In the genomic region with DNA sequence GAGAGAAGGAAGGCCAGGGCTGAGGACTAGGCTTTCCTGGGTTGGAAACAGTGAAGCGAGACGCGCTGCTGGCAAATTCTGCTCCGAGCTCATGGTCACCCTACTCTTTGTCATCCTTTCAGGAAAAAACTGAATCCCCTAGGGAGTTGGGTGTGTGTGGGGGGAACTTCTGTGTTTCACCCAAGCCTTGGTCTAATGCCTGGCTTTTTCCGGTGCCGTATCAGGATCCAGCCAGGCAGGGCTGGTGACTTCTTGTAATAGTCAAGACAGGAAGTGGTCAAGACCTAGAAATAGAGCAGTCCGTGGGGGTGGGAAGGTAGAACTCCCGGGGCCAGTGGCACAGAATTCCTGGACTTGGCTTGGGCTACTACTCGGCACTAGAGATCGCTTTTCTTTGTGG, we compare ENCODE assay signal across 20 mouse cellular contexts. TPM values are rescaled to one million over a fixed set of nuclear protein-coding genes. Genes with fewer than 3 reads are reported as not detected.
A peak's percentile ranks its signal among the peaks of the same experiment; 100 is the strongest.
DNase-seq lines count a peak whose midpoint lies in the region; ATAC-seq and TF ChIP-seq lines count a peak whose summit lies in the region.
"Had no signal": no experiment of that assay in that cellular context is flagged by ENCODE, and none has a peak within 500 bp of the region (broad histone marks: within the 10 kb centered on the region; RNA-seq: fewer than 3 reads in every experiment).

No protein-coding gene starts in this region.

- no peaks in the 10 kb centered on the region for H3K36me3 ChIP-seq in heart, embryonic 12.5 days
- no peaks in the 10 kb centered on the region for H3K36me3 ChIP-seq in liver, embryonic 11.5 days (ENCODE audit: control insufficient read depth, insufficient read depth, low read length)
- no peaks in the 10 kb centered on the region for H3K36me3 ChIP-seq in splenic B cell, adult 2 months (ENCODE audit: control insufficient read depth, insufficient read depth, low read length, poor library complexity, severe bottlenecking)
- no peaks in the 10 kb centered on the region for H3K36me3 ChIP-seq in hindbrain, embryonic 11.5 days (ENCODE audit: control insufficient read depth, insufficient read depth, low read length)
- H3K36me3 ChIP-seq: embryonic facial prominence, embryonic 15.5 days; hindbrain, embryonic 13.5 days; midbrain, embryonic 10.5 days; stomach, embryonic 15.5 days had no signal

- no peak for DNase-seq in heart, adult 9 months (ENCODE audit: low spot score in 2 of 2)
- DNase-seq in layer of hippocampus, adult 9-11 months = peak; percentile 51
- DNase-seq in layer of hippocampus, adult 18-20 months (ENCODE audit: low spot score in 2 of 2) = no peak
- no peak for DNase-seq in liver, embryonic 11.5 days (ENCODE audit: low spot score)
- peak; percentile 43 for DNase-seq in splenic B cell, adult 2 months (ENCODE audit: low read depth, low spot score)
- no peak for DNase-seq in layer of hippocampus, adult 2 months (ENCODE audit: low spot score in 2 of 2)
- DNase-seq in hindbrain, embryonic 11.5 days (ENCODE audit: low spot score) = no peak
- DNase-seq: adrenal gland, postnatal 25 days; cerebellum, postnatal 25 days; forebrain, postnatal 0 days; gastrocnemius, postnatal 14 days; lung, adult 18-20 months; thymus, postnatal 36 days had no signal

- H3K27me3 ChIP-seq in heart, embryonic 12.5 days (replicated peaks) = no peaks in the 10 kb centered on the region
- H3K27me3 ChIP-seq in liver, embryonic 11.5 days (replicated peaks; ENCODE audit: control insufficient read depth, insufficient read depth, low read length) = no peaks in the 10 kb centered on the region
- H3K27me3 ChIP-seq in splenic B cell, adult 2 months (ENCODE audit: control insufficient read depth, insufficient read depth, low read length, poor library complexity, severe bottlenecking) = no peaks in the 10 kb centered on the region
- H3K27me3 ChIP-seq in hindbrain, embryonic 11.5 days (ENCODE audit: control insufficient read depth, insufficient read depth, low read length) = no peaks in the 10 kb centered on the region
- H3K27me3 ChIP-seq: embryonic facial prominence, embryonic 15.5 days; hindbrain, embryonic 13.5 days; stomach, embryonic 15.5 days had no signal

- no peaks in the 10 kb centered on the region for H3K9me3 ChIP-seq in heart, embryonic 12.5 days (replicated peaks)
- no peaks in the 10 kb centered on the region for H3K9me3 ChIP-seq in liver, embryonic 11.5 days (ENCODE audit: control insufficient read depth, low read length)
- no peaks in the 10 kb centered on the region for H3K9me3 ChIP-seq in hindbrain, embryonic 11.5 days (ENCODE audit: control insufficient read depth, low read length)
- H3K9me3 ChIP-seq: embryonic facial prominence, embryonic 15.5 days; hindbrain, embryonic 13.5 days; midbrain, embryonic 10.5 days; stomach, embryonic 15.5 days had no signal

- ATAC-seq in heart, embryonic 12.5 days (ENCODE audit: insufficient number of reproducible peaks, low FRiP score) = 0 out of 2 replicates have a peak, but pooled peaks have one; percentile 45
- peak; percentile 23; the same call in 1 of the 2 replicates for ATAC-seq in liver, embryonic 11.5 days (replicated peaks; ENCODE audit: low FRiP score)
- no peak for ATAC-seq in hindbrain, embryonic 11.5 days (ENCODE audit: low FRiP score)
- ATAC-seq: CD4-positive, CD25-positive, alpha-beta regulatory T cell, adult 4 months; forebrain, postnatal 0 days had no signal

- TF ChIP-seq CTCF in layer of hippocampus, adult 2 months (conservative IDR thresholded peaks at IDR 0.05) = no peak

- H3K9ac ChIP-seq in heart, embryonic 12.5 days = no peak overlapping the region
- no peak overlapping the region for H3K9ac ChIP-seq in liver, embryonic 11.5 days (ENCODE audit: low read depth, low read length)
- H3K9ac ChIP-seq in hindbrain, embryonic 11.5 days (ENCODE audit: low read depth, low read length) = no peak overlapping the region
- H3K9ac ChIP-seq: embryonic facial prominence, embryonic 15.5 days; forebrain, postnatal 0 days; hindbrain, embryonic 13.5 days; stomach, embryonic 15.5 days had no signal

- WGBS in heart, embryonic 12.5 days = 45% methylated on average over 10 of the region's 10 CpGs
- 27% methylated on average over 10 of the region's 10 CpGs for WGBS in liver, embryonic 11.5 days
- WGBS in hindbrain, embryonic 11.5 days = 80% methylated on average over 10 of the region's 10 CpGs

- no peak overlapping the region for H3K27ac ChIP-seq in heart, embryonic 12.5 days (ENCODE audit: poor library complexity, severe bottlenecking)
- H3K27ac ChIP-seq in liver, embryonic 11.5 days (ENCODE audit: low read depth, low read length) = no peak overlapping the region
- H3K27ac ChIP-seq in layer of hippocampus, adult 2 months = no peak overlapping the region
- H3K27ac ChIP-seq in hindbrain, embryonic 11.5 days (ENCODE audit: low read depth, low read length) = no peak overlapping the region
- H3K27ac ChIP-seq: embryonic facial prominence, embryonic 15.5 days; hindbrain, embryonic 13.5 days; kidney, postnatal 0 days; midbrain, embryonic 10.5 days; stomach, embryonic 15.5 days had no signal

- H3K4me1 ChIP-seq in heart, embryonic 12.5 days (replicated peaks) = peaks cover 11% of the 10 kb centered on the region
- H3K4me1 ChIP-seq in liver, embryonic 11.5 days (replicated peaks; ENCODE audit: control insufficient read depth, insufficient read depth, low read length) = 0 out of 2 replicates have a peak, but pooled peaks cover 3% of the 10 kb centered on the region
- H3K4me1 ChIP-seq in hindbrain, embryonic 11.5 days (replicated peaks; ENCODE audit: control insufficient read depth, insufficient read depth, low read length) = no peaks in the 10 kb centered on the region
- H3K4me1 ChIP-seq: hindbrain, embryonic 13.5 days; stomach, embryonic 15.5 days had no signal

- H3K4me2 ChIP-seq in heart, embryonic 12.5 days = no peak overlapping the region
- no peak overlapping the region for H3K4me2 ChIP-seq in liver, embryonic 11.5 days
- H3K4me2 ChIP-seq in hindbrain, embryonic 11.5 days (replicated peaks; ENCODE audit: low read depth, low read length) = no peak overlapping the region
- H3K4me2 ChIP-seq: embryonic facial prominence, embryonic 15.5 days; hindbrain, embryonic 13.5 days; stomach, embryonic 15.5 days had no signal

- no peak overlapping the region for H3K4me3 ChIP-seq in heart, embryonic 12.5 days
- no peak overlapping the region for H3K4me3 ChIP-seq in liver, embryonic 11.5 days (ENCODE audit: low read depth, low read length)
- H3K4me3 ChIP-seq in layer of hippocampus, adult 2 months = no peak overlapping the region
- H3K4me3 ChIP-seq in hindbrain, embryonic 11.5 days (ENCODE audit: low read depth, low read length) = no peak overlapping the region
- H3K4me3 ChIP-seq: embryonic facial prominence, embryonic 15.5 days; hindbrain, embryonic 13.5 days; midbrain, embryonic 10.5 days; stomach, embryonic 15.5 days had no signal

RNA-seq across cellular contexts. Expression of gene Itgb3, which starts 11.4 kb away (rescaled TPM):
- 9.6 and 11.9 TPM in 2 replicates for polyA plus RNA-seq in heart, embryonic 12.5 days (2016; fragmentation: Nextera tagmentation; extraction: Ambion mirVana)
- total RNA-seq in layer of hippocampus, adult 18-20 months (2021) = 1 to 10 TPM; 1.1 to 1.2 TPM
- 16.2 and 16.4 TPM in 2 replicates for polyA plus RNA-seq in liver, embryonic 11.5 days (2014; fragmentation: Nextera tagmentation; extraction: Ambion mirVana)
- 1 to 10 TPM; 1.3 to 1.4 TPM for total RNA-seq in layer of hippocampus, adult 2 months (2021)
- polyA plus RNA-seq in hindbrain, embryonic 11.5 days (2014; fragmentation: Nextera tagmentation; extraction: Ambion mirVana) = 1.3 and 1.4 TPM in 2 replicates

RNA-seq across cellular contexts. Expression of gene Myl4, which starts 45.9 kb away (rescaled TPM):
- polyA plus RNA-seq in heart, embryonic 12.5 days (2016; fragmentation: Nextera tagmentation; extraction: Ambion mirVana) = 2,473 and 2,477 TPM in 2 replicates
- total RNA-seq in layer of hippocampus, adult 18-20 months (2021) = 1 to 10 TPM; 2.3 to 3.0 TPM
- 11.9 and 30.4 TPM in 2 replicates for polyA plus RNA-seq in liver, embryonic 11.5 days (2014; fragmentation: Nextera tagmentation; extraction: Ambion mirVana)
- 1 to 10 TPM; 2.7 to 2.9 TPM for total RNA-seq in layer of hippocampus, adult 2 months (2021)
- 3.4 and 4.5 TPM in 2 replicates for polyA plus RNA-seq in hindbrain, embryonic 11.5 days (2014; fragmentation: Nextera tagmentation; extraction: Ambion mirVana)

RNA-seq across cellular contexts. Expression of gene Cdc27, which starts 45.9 kb away (rescaled TPM):
- polyA plus RNA-seq in heart, embryonic 12.5 days (2016; fragmentation: Nextera tagmentation; extraction: Ambion mirVana) = 37.6 and 40.6 TPM in 2 replicates
- 10 to 100 TPM; 53.2 to 57.7 TPM for total RNA-seq in layer of hippocampus, adult 18-20 months (2021)
- polyA plus RNA-seq in liver, embryonic 11.5 days (2014; fragmentation: Nextera tagmentation; extraction: Ambion mirVana) = 41.6 and 45.9 TPM in 2 replicates
- total RNA-seq in layer of hippocampus, adult 2 months (2021) = 10 to 100 TPM; 54.5 to 57.3 TPM
- 54.3 and 58.6 TPM in 2 replicates for polyA plus RNA-seq in hindbrain, embryonic 11.5 days (2014; fragmentation: Nextera tagmentation; extraction: Ambion mirVana)

Comparison
In these comparisons a context has a peak if more than half of its experiments do, and no peak if none do; other contexts are left out.
1. DNase-seq: peak in layer of hippocampus, adult 9-11 months (single experiment) and splenic B cell, adult 2 months (single experiment); none in heart, adult 9 months (0 of 2), layer of hippocampus, adult 18-20 months (0 of 2), liver, embryonic 11.5 days (single experiment), layer of hippocampus, adult 2 months (0 of 2) and hindbrain, embryonic 11.5 days (single experiment).
2. RNA of gene Myl4, which starts 45.9 kb away (polyA plus RNA-seq): 2,473 to 2,477 TPM in heart, embryonic 12.5 days; 11.9 to 30.4 TPM in liver, embryonic 11.5 days and 3.4 to 4.5 TPM in hindbrain, embryonic 11.5 days; every median in the first group is over 10 times any median in the second.